Mouse (Mus musculus): ENCODE results near the gene 1600015I10Rik.
A peak's percentile ranks its signal among the peaks of the same experiment; 100 is the strongest.
"Not testable (repeated sequence)": the region's sequence is repeated elsewhere in the genome, so short reads cannot be mapped to it uniquely, and the experiment has no call there.

1600015I10Rik gene

DNA sequence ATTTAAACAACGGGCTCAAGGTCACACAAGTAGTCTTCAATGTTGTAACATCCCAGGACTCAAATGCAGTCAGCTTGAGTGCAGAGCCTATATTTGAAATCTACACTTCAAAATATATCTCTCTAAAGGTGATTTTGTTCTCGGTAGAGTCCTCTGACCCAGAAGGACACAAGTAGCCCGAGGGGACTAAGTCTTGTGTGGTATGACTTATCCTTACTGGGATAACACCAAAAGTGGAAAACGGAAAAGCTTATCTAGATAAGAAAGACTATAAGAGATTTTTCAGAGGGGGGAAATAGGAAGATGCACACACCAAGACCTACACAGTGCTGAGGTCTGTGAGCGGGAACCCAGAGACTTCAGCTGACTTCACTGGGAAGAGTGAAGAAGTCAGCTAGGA is at the start of gene 1600015I10Rik:
Gene 1600015I10Rik (plus strand): TSS at position 301 of the 400 bp plus-strand sequence.
- DNase-seq (ENCODE audit: low spot score) = no peak

DNA sequence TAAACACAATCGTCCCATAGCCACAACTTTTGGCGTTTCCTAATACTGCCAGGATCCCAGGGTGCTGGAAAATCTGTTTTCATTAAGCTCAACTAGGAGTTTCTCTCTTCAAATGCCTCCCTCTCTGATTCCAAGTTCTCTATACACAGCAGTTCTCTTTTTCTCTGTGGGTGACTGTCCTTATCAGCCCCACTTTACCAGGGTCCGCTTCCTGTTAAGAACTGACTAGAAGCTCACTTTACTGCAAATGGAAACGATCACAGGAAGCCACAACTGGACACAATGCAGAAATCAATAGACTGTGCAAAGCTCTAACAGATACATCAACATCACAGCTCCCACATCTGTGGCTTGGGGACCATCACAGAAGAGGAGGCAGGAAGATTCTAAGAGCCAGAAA is 35.5 kb upstream of the 1600015I10Rik start:
- no peak for DNase-seq (ENCODE audit: low spot score)

DNA sequence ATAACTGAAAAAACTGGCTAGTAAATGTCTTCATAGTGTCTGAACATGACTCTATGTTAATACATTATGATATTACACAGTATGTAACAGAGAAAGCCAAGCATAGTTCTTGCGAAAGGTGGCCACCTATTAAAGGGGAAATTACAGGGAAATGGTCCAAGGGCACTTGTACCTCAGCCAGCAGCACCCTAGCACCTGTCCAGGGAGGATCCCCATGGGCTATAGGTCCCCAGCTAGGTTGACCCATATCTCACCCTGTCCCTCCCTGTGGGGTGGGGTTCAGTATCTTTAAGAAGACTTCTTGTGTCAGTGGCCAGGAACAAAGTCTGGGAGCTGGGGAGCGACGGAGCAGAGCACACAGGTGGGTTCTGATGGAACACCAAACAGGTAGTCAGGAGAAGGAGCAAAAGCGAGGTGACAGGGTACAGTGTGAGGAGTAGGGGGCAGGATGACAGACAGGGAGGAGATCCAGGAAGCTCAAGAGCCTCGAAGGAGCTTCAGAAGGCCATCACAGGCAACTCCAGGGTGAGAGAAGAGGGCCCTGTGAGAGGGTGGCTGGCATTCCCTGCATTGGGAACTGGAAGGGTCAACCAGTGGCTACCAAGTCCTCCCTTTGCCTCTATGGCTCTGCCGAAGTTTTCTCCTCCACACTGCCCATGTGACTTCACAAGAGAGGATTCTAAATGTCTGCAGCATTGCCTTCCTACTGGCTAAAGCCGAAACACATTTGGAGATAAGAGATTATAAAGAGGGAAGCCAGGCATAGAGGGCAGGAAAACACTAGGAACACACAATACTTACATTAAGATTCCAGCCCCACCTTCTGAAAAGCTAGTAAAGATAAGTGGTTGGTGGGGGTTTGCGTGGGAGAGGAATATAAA is 34.5 kb upstream of the 1600015I10Rik start:
- no peak for DNase-seq (ENCODE audit: low spot score)

DNA sequence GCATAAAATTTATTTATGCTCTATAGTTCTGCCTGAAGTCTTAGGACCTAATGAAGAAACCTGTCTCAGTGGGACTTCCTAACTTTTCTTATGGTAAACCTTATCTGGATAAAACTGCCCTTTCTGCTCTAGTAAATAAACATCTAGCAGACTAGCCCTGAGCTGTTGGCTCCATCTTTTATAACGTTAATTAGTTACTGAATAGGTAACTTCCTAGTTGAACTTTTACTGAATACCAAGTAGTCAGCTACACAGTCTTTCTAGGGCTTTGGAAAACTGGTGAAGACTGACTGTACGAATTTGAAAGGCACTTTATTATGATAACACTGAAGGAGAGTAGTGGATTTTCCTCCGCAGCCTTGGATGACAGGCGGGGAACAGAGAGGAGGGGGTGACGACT is 33.8 kb upstream of the 1600015I10Rik start:
- no peak for DNase-seq (ENCODE audit: low spot score)

DNA sequence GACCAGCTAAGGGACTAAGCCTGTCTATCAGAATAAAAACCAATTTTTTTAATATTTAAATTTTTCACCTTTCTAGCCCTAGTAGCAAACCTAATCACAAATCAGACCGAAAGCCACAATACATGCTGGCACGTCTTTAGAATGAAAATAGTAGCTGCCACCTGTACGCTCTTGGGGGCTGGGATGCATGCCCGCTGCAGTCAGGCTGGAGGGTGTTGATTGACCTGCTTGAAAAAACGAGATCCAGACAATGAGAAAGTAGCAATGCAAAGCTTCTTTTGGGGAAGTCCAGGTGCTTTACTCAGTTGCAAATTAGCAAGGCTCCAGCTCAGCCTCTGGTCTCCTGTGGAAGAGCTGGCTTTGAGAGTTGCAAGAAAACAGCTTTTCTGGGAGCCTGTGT is 32.7 kb upstream of the 1600015I10Rik start:
- DNase-seq (ENCODE audit: low spot score) = no peak

DNA sequence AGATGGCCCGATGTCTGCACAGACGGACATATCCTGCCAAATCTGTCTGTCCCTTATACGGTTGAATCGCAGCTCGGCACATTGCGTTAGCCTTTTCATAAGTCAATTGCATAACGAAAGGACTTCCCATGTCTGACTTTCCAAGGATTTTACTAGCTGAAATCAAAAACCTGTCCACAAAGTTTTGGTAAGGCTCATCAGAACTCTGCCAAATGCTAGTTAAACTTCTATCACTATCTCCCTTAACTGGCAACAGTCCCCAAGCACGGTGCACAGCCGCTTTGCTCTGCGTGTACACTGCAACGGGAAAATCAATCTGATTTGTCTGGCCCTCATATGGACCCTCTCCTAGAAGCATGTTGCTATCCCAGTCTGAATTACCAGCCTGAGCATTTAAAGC is 28.4 kb upstream of the 1600015I10Rik start:
- DNase-seq (ENCODE audit: low spot score) = not testable (repeated sequence)

DNA sequence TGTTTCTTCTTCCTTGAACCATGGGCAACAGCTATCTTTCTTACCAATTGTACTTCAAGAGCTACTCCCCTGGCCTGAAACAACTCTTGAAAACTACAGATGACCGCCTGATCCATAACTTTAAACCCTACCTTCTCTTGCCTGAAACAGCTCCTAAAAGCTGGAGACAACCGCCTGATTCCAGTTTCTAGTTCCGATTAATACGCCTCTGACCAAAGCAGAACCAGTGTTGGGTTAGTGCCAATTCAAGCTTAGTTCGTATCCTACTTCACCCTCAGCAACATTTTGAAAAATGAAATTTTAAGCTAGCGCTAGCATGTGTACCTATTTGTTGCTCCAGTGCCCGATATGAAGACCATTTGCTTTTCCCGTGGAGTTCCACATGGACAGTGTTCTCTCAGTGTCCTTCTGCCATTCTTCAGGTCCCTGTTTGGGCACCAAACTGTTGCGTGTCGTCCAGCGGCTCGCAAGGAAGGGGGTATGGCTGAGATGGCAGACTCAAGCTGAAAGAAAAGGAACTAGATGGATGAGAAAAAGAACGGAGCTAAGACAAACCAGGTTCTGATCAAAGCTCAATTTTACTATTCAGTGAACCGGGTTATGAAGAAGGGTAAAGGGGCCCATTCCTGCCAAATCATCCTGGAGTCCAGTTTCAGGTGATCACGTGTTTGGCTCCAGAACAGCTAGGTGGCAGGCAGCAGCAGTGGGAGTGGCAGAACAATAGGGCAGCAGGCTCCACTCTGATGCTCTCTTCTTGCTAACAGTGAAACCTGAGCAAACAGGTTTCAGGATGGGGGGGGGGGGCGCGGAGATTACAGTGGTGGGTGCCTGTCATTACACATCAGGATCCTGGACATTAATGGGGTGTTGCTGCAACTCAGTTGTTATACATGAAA is 26.9 kb upstream of the 1600015I10Rik start:
- DNase-seq (ENCODE audit: low spot score) = no peak

DNA sequence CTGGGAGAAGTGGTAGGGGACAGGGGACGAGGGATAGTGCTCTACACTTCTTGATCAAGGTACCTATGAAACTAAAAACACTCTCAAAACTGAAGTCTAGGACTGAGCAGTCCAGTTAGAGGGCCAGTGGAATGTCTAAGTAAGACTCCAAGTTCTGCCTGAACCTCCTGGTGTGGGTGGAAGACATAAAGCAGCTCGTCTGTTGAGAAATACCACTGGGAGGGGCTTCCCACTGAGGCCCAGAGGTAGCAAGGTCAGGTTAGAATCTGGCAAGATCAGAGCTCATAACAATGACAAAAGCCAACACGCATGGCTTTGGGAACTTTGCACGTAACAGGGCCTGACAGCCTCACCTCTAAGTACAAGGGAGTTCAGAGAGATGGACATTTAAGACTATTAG is 26.3 kb upstream of the 1600015I10Rik start:
- DNase-seq (ENCODE audit: low spot score) = no peak

DNA sequence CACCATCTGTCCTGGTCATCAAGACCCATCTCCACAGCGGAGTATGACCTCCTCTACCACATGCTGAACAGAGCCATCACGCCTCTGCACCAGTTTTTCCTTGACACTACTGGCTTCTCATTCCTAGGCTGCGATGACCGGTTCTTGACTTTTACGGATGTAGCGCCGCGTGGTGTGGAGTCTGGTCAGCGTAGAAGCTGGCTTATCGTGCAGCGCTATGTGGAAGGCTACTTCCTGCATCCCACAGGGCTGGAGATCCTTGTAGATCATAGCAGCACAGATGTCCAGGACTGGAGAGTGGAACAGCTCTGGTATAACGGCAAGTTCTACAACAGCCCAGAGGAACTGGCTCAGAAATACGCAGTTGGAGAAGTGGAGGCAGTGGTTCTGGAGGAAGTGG is 24.1 kb upstream of the 1600015I10Rik start:
- no peak for DNase-seq (ENCODE audit: low spot score)

DNA sequence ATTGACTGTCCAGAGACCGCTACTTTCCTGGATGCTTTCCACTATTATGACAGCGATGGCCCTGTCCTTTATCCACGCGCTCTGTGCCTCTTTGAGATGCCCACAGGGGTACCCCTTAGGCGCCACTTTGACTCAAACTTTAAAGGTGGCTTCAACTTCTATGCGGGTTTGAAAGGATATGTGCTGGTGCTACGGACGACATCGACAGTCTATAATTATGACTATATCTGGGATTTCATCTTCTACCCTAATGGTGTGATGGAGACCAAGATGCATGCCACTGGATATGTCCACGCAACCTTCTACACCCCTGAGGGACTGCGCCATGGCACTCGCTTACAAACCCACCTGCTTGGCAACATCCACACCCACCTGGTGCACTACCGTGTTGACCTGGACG is 23.3 kb upstream of the 1600015I10Rik start:
- no peak for DNase-seq (ENCODE audit: low spot score)

DNA sequence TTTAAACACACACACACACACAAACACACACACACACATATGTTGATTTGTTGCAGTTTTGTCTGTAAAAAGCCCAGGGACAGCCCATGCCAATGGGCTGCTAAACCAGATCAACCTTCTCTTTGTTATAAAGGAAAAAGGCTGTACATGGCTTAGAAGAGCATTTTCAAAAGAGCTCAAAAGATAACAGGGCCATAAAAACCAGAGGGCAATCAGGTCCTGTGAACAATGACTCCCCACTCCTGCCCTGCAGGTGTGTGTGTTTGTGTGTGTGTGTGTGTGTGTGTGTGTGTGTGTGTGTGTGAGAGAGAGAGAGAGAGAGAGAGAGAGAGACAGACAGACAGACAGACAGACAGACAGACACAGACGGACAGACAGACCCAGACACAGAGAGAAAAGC is 20.5 kb upstream of the 1600015I10Rik start:
- no peak for DNase-seq (ENCODE audit: low spot score)

DNA sequence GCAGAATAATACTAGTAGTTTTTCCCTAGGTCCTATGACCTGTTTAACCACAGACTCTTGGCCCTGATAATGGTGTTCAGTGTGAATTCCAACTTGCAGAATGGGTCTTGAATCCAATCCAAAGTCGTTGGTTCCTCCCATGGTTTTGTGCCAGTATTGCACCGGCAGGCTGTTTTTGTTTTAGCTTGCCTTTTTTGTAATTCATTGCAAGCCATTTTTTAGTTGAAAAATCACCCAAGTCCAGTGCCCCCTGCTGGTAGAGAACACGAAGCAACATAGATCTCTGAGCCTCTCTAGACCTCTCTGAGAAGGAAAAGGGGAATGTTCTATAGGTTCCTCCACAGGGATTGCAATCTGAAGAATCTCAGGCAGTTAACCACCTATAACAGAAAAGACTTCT is 17.7 kb upstream of the 1600015I10Rik start:
- DNase-seq (ENCODE audit: low spot score) = peak; percentile 21

DNA sequence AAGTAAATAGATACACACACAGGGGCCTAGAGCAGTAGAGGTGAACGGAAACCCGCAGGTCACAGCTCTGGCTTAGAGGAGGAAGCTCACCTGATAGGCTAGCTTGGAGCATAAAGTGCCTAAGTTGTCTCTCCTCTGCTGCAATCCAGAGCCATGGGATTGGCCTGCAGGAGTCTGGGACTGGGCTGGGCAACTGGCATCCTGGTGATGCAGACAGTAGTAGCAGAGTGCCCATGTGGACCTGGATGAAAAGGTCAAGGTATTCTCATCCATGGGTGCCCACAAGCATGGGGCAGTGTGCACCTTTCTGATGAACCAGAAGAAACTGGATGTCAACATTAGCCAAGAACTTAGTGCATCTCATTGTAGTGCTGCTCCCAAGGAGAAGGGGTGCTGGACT is 16.1 kb upstream of the 1600015I10Rik start:
- DNase-seq (ENCODE audit: low spot score) = no peak

DNA sequence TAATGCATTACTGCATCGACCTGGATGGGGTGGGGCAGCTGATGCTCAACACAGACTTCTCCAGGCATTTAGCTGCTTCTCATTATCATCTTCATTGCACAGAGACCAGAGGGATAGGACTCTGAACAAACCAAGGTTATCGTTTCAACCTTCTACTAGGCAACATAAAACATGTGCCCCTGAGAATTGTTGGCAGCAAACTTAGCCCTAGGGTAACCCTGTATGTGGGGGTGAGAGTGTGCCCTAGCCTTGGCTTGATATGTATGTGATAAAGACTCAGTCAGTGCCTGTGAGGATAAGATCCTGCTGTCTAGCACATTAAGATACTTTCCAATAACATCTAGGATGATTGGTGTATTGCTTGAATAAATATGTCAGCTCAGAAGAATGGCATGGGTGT is 19.9 kb downstream of the 1600015I10Rik start:
- no peak for DNase-seq (ENCODE audit: low spot score)

DNA sequence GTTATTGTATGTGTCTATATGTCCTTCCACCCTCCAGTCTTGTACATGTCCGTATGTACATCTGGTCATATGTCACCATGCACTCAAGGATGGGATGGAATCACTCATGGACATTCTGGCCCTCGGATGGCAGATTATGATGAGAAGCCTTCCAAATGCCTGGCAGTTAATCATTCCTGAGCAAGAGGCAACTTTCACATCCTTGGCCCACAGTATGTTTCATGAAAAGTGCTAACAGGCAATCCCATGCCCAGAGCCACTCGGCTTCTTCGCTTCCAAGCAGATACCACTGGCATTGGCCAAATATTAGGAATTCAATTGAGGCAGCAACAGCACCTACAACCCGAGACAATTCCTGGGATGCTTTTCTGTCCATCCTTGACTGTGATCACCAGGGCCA is 21.0 kb downstream of the 1600015I10Rik start:
- no peak for DNase-seq (ENCODE audit: low spot score)

DNA sequence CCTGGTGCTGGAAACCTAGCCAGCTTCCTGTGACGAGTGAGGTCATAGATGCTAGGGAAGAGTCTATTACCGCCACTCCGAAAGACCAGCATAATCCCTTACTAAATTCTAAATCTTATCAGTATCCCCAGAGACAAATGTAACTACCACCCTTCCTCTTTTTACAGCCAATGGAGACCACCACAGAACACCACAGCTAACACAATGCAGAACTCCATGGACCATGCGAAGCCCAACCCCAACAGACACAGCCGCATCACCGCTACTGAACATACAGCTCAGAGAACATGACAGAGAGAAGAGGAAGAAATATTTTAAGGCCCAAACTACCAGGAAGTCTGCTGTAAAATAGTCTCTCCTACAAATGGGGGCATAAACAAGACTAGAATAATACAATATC is 21.9 kb downstream of the 1600015I10Rik start:
- DNase-seq (ENCODE audit: low spot score) = no peak

DNA sequence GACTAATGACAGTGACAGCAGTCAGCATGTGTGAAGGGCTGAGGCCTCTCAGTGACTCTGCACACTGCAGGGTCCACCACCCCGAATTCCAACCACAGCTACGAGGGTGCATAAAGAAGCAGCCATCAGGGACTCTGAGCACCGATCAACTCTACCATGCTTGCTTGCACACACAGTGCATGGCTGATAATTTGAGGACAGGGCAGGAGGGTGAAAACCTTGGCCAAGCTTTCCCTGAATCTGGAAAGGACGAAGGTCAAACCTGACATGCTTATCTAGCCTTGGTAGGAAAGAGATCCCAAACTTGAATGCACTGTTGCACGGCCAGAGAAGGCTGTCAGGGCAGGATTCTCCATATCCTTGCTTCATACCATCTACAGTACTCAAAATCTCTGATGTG is 23.5 kb downstream of the 1600015I10Rik start:
- DNase-seq (ENCODE audit: low spot score) = no peak

DNA sequence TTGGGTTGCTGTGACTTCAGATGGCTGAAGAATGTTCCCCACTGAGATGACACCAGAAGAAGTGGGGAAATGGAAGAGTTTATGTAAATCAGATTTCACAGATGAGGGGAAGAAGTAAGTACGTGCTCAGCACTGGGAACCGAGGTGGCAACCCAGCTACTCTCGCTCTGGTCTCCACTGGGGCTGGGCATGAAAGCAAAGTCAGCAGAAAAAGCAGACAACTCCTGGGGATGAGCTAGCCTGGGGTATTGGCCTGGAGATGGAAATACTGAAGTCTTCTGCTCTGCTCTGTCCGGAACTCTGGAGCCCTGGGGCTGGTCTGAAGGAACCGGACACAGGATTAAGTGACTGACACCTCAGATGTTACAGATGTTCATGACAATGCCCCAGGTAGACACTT is 24.5 kb downstream of the 1600015I10Rik start:
- DNase-seq (ENCODE audit: low spot score) = no peak

DNA sequence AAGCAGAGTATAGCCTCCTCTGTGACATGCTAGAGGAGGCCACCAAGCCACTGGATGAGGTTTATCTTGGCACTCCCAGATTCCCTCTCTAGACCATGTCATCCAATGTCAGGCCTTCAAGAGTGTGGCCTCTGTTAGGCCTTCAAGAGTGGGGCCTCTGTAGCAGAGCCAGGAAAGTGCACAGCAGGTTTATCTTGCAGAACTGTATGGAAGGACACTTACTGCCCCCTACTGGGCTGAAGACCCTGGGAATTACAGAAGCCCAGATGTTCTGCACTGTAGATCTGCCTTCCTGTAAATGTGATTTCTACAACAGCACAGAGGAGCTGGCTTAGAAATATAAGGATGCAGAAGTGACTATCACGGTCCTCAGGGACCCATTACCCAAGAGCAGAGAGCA is 25.3 kb downstream of the 1600015I10Rik start:
- DNase-seq (ENCODE audit: low spot score) = peak; percentile 58

DNA sequence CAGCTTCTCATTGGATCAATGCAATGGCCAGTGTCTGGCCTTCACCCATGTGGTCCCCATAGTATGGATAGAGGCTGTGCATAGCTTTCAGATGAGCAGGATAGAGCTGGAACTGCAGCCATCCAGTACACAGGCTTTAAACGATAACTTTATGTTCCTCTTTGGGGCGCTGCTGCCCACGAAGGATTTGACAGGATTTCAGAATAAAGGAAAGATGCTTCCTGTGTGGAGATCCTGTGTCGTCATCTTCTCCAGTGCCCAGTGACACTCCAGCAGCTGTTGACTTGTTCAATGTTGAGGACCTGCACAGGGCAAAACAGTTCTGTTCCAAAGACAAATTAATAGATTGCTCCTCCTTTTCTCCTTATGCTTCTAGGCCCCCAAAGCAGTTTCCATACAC is 27.1 kb downstream of the 1600015I10Rik start:
- DNase-seq (ENCODE audit: low spot score) = no peak

DNA sequence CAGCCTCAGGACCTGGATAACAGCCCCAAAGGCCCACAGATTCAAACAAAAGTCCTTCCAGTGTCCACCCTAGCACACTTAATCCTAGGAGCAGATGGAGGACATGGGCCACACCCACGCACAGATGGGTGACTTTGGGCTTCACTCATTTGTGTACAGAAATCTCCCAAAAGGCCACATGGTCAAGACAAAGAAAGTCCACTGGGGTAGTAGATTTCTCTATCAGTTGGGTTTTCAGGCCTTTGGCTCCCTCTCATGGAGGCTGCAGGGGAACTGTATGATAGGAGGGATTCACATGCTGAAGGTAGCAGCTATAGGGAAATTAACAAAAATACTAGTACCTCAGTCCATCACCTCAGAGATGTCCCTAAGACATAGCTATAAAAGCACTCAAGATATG is 28.4 kb downstream of the 1600015I10Rik start:
- DNase-seq (ENCODE audit: low spot score) = peak; percentile 5

DNA sequence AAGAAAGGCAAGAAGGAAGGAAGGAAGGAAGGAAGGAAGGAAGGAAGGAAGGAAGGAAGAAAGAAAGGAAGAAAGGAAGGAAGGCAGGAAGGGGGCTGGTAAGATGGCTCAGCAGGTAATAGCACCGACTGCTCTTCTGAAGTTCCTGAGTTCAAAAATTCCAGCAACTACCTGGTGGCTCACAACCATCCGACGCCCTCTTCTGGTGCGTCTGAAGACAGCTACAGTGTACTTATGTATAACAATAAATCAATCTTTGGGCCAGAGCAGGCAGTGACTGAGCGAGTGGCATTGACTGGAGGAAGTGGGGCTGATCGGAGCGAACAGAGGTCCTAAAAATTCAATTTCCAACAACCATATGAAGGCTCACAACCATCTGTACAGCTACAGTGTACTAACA is 29.5 kb downstream of the 1600015I10Rik start:
- DNase-seq (ENCODE audit: low spot score) = peak; percentile 49

DNA sequence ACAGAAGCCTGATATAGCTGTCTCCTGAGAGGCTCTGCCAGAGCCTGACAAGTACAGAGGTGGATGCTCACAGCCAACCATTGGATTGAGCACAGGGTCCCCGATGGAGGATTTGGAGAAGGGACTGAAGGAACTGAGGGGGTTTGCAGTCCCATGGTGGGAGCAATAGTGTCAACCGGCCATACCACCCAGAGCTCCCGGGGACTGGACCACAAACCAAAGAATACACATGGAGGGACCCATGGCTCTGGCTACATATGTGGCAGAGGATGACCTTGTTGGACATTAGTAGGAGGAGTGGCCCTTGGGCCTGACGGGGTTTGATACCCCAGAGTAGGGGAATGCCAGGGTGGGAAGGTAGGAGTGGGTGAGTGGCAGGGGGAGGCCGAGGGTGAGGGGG is 37.0 kb downstream of the 1600015I10Rik start:
- not testable (repeated sequence) for DNase-seq (ENCODE audit: low spot score)

Measured in embryo, embryonic 10 days (tissue).